Mouse (Mus musculus) myocyte (in vitro differentiated cells): ENCODE measurements around the gene Spata31d1a.
"Not testable (repeated sequence)": the region's sequence is repeated elsewhere in the genome, so short reads cannot be mapped to it uniquely, and the experiment has no call there.

Experiments used
- CEBPB ChIP-seq: IDR thresholded peaks from 2 replicates; pipeline ENCODE4 v1.6.1; 2011; ENCODE audit warnings: mild to moderate bottlenecking, moderate library complexity; ENCODE audit not compliant: poor library complexity, insufficient read depth, severe bottlenecking
- MAX ChIP-seq: IDR thresholded peaks from one replicate; pipeline ENCODE4 v1.6.1; 2011; ENCODE audit warnings: low read depth, mild to moderate bottlenecking, control low read depth
- TCF3 ChIP-seq: IDR thresholded peaks from one replicate; pipeline ENCODE4 v1.6.1; 2011; ENCODE audit warnings: low read depth, control low read depth; ENCODE audit not compliant: insufficient read length
- USF1 ChIP-seq: IDR thresholded peaks from one replicate; pipeline ENCODE4 v1.6.1; 2011; ENCODE audit warnings: low read depth, mild to moderate bottlenecking, control low read depth, moderate library complexity

- not testable (repeated sequence) for TF ChIP-seq MAX, USF1, TCF3, CEBPB
Observed at GRCm38 (mm10) chr13:59734347-59734746, 24.2 kb upstream of the Spata31d1a start.
